Mouse (Mus musculus) forebrain, embryonic 15.5 days (tissue): ENCODE data around the gene Olfr1130. TPM values are rescaled to one million over a fixed set of nuclear protein-coding genes. Genes with fewer than 3 reads are reported as not detected.
"Not testable (repeated sequence)": the region's sequence is repeated elsewhere in the genome, so short reads cannot be mapped to it uniquely, and the experiment has no call there.

ENCODE experiments used
- ATAC-seq: fragments of 200-750 bp; cut with Nextera tagmentation; replicated peaks from 2 replicates; pipeline ENCODE4 v1.8.0; 2017; ENCODE audit warnings: mild to moderate bottlenecking, moderate TSS enrichment, moderate library complexity
- H3K27ac ChIP-seq: fragments of 300-500 bp; sonication (generic); replicated peaks from 2 replicates; pipeline ENCODE4 v1.5.1; 2015; ENCODE audit warnings: mild to moderate bottlenecking, inconsistent platforms
- H3K27me3 ChIP-seq: fragments of 300-500 bp; sonication (generic); 2 replicates; pipeline ENCODE4 v1.6.1; 2015; ENCODE audit warnings: inconsistent platforms
- H3K36me3 ChIP-seq: fragments of 300-500 bp; sonication (generic); 2 replicates; pipeline ENCODE4 v1.6.1; 2015; ENCODE audit warnings: mild to moderate bottlenecking, inconsistent platforms
- H3K4me1 ChIP-seq: fragments of 300-500 bp; sonication (generic); 2 replicates; pipeline ENCODE4 v1.6.1; 2015; ENCODE audit warnings: inconsistent platforms
- H3K4me2 ChIP-seq: fragments of 300-500 bp; sonication (generic); replicated peaks from 2 replicates; pipeline ENCODE4 v1.6.1; 2015; ENCODE audit warnings: mild to moderate bottlenecking, inconsistent platforms
- H3K4me3 ChIP-seq: fragments of 300-500 bp; sonication (generic); 2 replicates; pipeline ENCODE4 v1.5.1; 2015; ENCODE audit warnings: mild to moderate bottlenecking, inconsistent platforms
- H3K9ac ChIP-seq: fragments of 300-500 bp; sonication (generic); replicated peaks from 2 replicates; pipeline ENCODE4 v1.6.1; 2015; ENCODE audit warnings: mild to moderate bottlenecking, inconsistent platforms
- H3K9me3 ChIP-seq: fragments of 300-500 bp; sonication (generic); 2 replicates; pipeline ENCODE4 v1.6.1; 2016; ENCODE audit warnings: inconsistent platforms
- WGBS: fragments of 180-500 bp; shearing (Covaris S2); methylation state at CpG from one replicate; pipeline ENCODE4 v1.1.7; 2015; ENCODE audit warnings: mixed read lengths; 5-methylcytosine and 5-hydroxymethylcytosine counted together
- polyA plus RNA-seq: library from polyadenylated mRNA; unstranded; fragments of >200 nt; fragmentation: Nextera tagmentation; extraction: Ambion mirVana; gene quantifications from 2 replicates; pipeline ENCODE4 v1.2.1, GENCODE M21; 2015

Gene Olfr1130
- not detected in 2 replicates for polyA plus RNA-seq

- H3K27me3 ChIP-seq, H3K4me3 ChIP-seq, H3K36me3 ChIP-seq, H3K4me2 ChIP-seq, H3K9ac ChIP-seq, H3K9me3 ChIP-seq, H3K27ac ChIP-seq, H3K4me1 ChIP-seq, ATAC-seq: not testable (repeated sequence)
Observed at GRCm38 (mm10) chr2:87605912-87606311, at the start of gene Olfr1130. Gene Olfr1130 (plus strand): TSS chr2:87606212.

- not testable (repeated sequence) for H3K4me3 ChIP-seq, H3K36me3 ChIP-seq, H3K27me3 ChIP-seq, H3K4me1 ChIP-seq, H3K4me2 ChIP-seq, H3K9ac ChIP-seq, H3K27ac ChIP-seq, H3K9me3 ChIP-seq, ATAC-seq
- 76% methylated on average over 1 of the region's 1 CpGs for WGBS
Observed at GRCm38 (mm10) chr2:87573602-87574001, 32.4 kb upstream of the Olfr1130 start, which contains the start of gene Olfr1129. Gene Olfr1129 (plus strand): TSS chr2:87573902.

DNA sequence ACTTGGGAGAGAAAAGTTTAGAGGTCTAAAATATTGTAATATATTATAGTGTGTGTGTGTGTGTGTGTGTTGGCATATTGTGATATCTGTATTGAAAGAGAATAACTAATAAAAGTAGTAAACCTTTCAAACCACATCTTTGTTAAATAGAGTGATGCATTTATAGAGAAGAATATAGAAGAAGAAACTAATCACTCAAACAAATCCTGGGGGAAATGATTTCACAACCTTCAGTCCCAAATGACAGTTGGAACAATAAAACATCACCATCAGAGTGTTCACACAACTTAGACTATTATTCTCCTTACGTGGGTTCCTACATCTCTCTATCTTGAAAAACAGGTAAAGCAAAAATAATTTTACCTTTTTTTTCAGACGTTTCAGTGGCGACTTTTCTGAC, 20.8 kb downstream of the Olfr1130 start, which contains the start of gene Olfr1131:
Olfr1131 (plus strand) TSS at position 301 of the 400 bp plus-strand sequence.
- no peak for ATAC-seq
- Histone ChIP-seq H3K27me3 (no peaks in the 10 kb centered on the region), H3K4me2 (no peak within 1 kb of the TSS), H3K4me3 (no peak within 1 kb of the TSS), H3K36me3 (no peaks in the 10 kb centered on the region), H3K9me3 (no peaks in the 10 kb centered on the region), H3K27ac (no peak within 1 kb of the TSS), H3K9ac (no peak within 1 kb of the TSS), H3K4me1 (no peaks in the 10 kb centered on the region)
- WGBS = 66% methylated on average over 3 of the region's 3 CpGs

DNA sequence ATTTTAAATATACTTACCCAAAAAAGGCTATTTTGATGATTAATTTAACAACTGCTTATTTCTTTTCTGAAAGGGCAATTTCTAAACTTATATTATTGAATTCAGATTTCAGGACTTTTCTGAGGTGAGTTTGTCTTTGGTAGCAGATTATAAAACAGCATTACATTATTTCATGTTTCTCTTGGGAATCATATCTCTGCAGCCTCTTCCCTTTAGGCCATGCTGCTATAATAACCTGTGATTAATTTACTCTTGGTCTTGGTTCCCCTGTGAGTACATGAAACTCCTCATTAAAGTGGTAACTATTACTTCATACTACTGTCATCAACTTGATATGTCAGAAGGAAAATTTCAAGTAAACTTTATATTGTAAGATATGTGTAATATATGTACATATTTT, 31.4 kb downstream of the Olfr1130 start, which contains the start of gene Olfr1132:
Olfr1132 (minus strand) TSS at position 101 of the 400 bp plus-strand sequence.
- Histone ChIP-seq H3K4me3 (no peak within 1 kb of the TSS), H3K4me1 (no peaks in the 10 kb centered on the region), H3K36me3 (no peaks in the 10 kb centered on the region), H3K9me3 (no peaks in the 10 kb centered on the region), H3K9ac (no peak within 1 kb of the TSS), H3K27me3 (no peaks in the 10 kb centered on the region), H3K27ac (no peak within 1 kb of the TSS), H3K4me2 (no peak within 1 kb of the TSS)
- no peak for ATAC-seq

DNA sequence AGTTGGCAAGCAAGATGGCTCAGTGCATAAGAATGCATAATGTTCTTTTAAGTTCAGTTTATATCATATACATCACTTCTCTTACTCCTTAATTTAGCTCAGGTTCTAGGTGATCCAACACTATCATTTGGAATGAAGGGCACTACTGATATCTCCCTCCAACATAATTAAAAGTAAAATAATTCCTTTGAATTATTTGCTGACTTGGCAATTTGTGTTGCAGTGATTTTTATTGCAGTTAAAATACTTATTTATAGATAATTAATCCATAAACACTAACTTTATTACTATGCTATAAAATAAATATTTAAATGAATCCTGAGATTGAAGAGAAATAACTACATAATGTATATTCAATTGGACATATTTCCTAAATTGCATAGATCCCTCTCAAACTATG, 36.4 kb downstream of the Olfr1130 start:
- Histone ChIP-seq H3K4me1 (no peaks in the 10 kb centered on the region), H3K9me3 (no peaks in the 10 kb centered on the region), H3K27me3 (no peaks in the 10 kb centered on the region), H3K27ac (no peak overlapping the region), H3K9ac (no peak overlapping the region), H3K4me2 (no peak overlapping the region), H3K36me3 (no peaks in the 10 kb centered on the region), H3K4me3 (no peak overlapping the region)
- ATAC-seq = no peak

DNA sequence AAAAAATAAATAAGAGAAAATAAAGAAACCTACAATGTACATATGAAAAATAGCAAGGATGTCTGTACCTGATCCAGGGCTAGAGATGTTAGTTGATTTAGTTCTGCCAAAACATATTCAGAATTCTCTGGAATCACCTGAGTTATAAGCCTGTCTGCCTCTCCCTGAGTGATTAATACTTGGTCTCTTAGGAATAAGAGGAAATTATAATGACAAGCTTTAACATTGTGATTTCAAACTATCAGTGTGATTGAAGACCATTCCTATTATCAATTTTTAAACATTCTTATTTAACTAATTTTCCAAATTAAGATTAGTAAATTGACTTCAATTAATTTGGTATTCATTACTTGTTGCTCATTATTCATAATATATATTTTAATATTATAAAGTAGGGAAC, 41.3 kb downstream of the Olfr1130 start, which contains the start of gene Olfr1133:
Olfr1133 (minus strand) TSS at position 101 of the 400 bp plus-strand sequence.
- Histone ChIP-seq H3K4me1 (no peaks in the 10 kb centered on the region), H3K9me3 (no peaks in the 10 kb centered on the region), H3K27ac (no peak within 1 kb of the TSS), H3K4me2 (no peak within 1 kb of the TSS), H3K9ac (no peak within 1 kb of the TSS), H3K36me3 (no peaks in the 10 kb centered on the region), H3K27me3 (no peaks in the 10 kb centered on the region), H3K4me3 (no peak within 1 kb of the TSS)
- ATAC-seq = no peak

- H3K27ac ChIP-seq = no peak within 1 kb of the TSS
- no peak within 1 kb of the TSS for H3K4me3 ChIP-seq
- no peak within 1 kb of the TSS for H3K9ac ChIP-seq
- 85% methylated on average over 2 of the region's 2 CpGs for WGBS
- H3K4me2 ChIP-seq = no peak within 1 kb of the TSS
- H3K27me3 ChIP-seq = no peaks in the 10 kb centered on the region
- H3K4me1 ChIP-seq = no peaks in the 10 kb centered on the region
- ATAC-seq = no peak
- H3K36me3 ChIP-seq = no peaks in the 10 kb centered on the region
- H3K9me3 ChIP-seq = no peaks in the 10 kb centered on the region
Observed at GRCm38 (mm10) chr2:87658360-87658759, 52.3 kb downstream of the Olfr1130 start, which contains the start of gene Olfr1134. Gene Olfr1134 (minus strand): TSS chr2:87658460.

Other genes starting within 250 kb of the Olfr1130 start
- not detected in 2 replicates for gene Olfr1121, start 236.3 kb upstream of the Olfr1130 start, polyA plus RNA-seq
- gene Olfr1122, start 220.4 kb upstream of the Olfr1130 start, polyA plus RNA-seq = not detected in 2 replicates
- gene Olfr1123, start 189.6 kb upstream of the Olfr1130 start, polyA plus RNA-seq = not detected in 2 replicates
- gene Olfr1124, start 175.9 kb upstream of the Olfr1130 start, polyA plus RNA-seq = 0.08 TPM in 1 of 2 replicates, not detected in the other
- gene Olfr1126, start 152.2 kb upstream of the Olfr1130 start, polyA plus RNA-seq = not detected in 2 replicates
- gene Pramel7, start 109.1 kb upstream of the Olfr1130 start, polyA plus RNA-seq = not detected in 2 replicates
- gene Pramel6, start 99.6 kb upstream of the Olfr1130 start, polyA plus RNA-seq = not detected in 2 replicates
- not detected in 2 replicates for gene Olfr153, start 74.4 kb upstream of the Olfr1130 start, polyA plus RNA-seq
- gene Olfr1128, start 60.7 kb upstream of the Olfr1130 start, polyA plus RNA-seq = not detected in 2 replicates
- gene Olfr1129, start 32.3 kb upstream of the Olfr1130 start, polyA plus RNA-seq = not detected in 2 replicates
- not detected in 2 replicates for gene Olfr1131, start 20.9 kb downstream of the Olfr1130 start, polyA plus RNA-seq
- not detected in 2 replicates for gene Olfr1132, start 31.3 kb downstream of the Olfr1130 start, polyA plus RNA-seq
- not detected in 2 replicates for gene Olfr1133, start 41.2 kb downstream of the Olfr1130 start, polyA plus RNA-seq
- not detected in 2 replicates for gene Olfr1134, start 52.2 kb downstream of the Olfr1130 start, polyA plus RNA-seq
- not detected in 2 replicates for gene Olfr1135, start 67.5 kb downstream of the Olfr1130 start, polyA plus RNA-seq
- gene Olfr1136, start 87.7 kb downstream of the Olfr1130 start, polyA plus RNA-seq = not detected in 2 replicates
- not detected in 2 replicates for gene Olfr1137, start 107.0 kb downstream of the Olfr1130 start, polyA plus RNA-seq
- gene Olfr1138, start 133.8 kb downstream of the Olfr1130 start, polyA plus RNA-seq = not detected in 2 replicates
- not detected in 2 replicates for gene Olfr1140, start 137.5 kb downstream of the Olfr1130 start, polyA plus RNA-seq
- not detected in 2 replicates for gene Olfr1141, start 147.8 kb downstream of the Olfr1130 start, polyA plus RNA-seq
- gene Olfr152, start 173.3 kb downstream of the Olfr1130 start, polyA plus RNA-seq = not detected in 2 replicates
- gene Olfr1143, start 194.4 kb downstream of the Olfr1130 start, polyA plus RNA-seq = not detected in 2 replicates
- not detected in 2 replicates for gene Olfr1145, start 203.6 kb downstream of the Olfr1130 start, polyA plus RNA-seq
- gene Olfr1148, start 224.3 kb downstream of the Olfr1130 start, polyA plus RNA-seq = not detected in 2 replicates
- gene Olfr1150-ps1, start 237.8 kb downstream of the Olfr1130 start, polyA plus RNA-seq = not detected in 2 replicates
- gene Olfr1151, start 249.7 kb downstream of the Olfr1130 start, polyA plus RNA-seq = not detected in 2 replicates